Mouse (Mus musculus) natural killer cell, adult 2 months (primary cell): ENCODE results near the gene Usp37.

Experiments used
- DNase-seq, 2 experiments: peaks; one replicate each; pipeline ENCODE4 v3.0.0; 2022; ENCODE audit warnings: low spot score in 2 of 2

Usp37 gene

DNA sequence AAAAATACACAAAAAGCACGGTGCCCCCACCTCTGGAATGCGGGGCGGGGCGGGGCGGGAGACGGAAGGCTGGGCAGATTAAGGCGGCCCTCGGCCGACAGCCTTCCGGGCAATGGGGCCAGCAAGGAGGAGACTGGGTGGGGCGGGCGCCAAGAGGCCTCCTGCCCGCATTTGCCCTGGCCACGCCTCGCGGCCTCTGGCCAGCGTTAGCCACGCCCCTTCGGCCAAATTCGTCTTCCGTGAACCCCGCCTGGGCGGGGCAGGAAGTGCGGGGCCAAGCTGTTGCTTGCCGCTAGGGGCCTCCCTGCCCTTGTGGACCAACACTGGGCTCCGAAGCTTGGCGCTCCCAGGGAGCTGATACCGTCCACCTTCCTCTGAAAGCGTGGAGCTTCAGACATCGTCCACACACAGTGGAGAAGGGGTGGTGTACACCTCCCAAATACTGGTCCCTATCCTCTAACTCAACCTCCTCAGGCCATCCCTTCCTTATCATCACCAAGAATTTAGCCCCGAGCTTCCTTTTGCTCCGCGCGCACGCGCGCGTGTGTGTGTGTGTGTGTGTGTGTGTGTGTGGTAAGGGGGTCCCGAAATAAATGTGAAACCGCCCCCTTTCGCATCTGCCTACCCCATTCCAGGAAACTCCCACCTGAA is 146.7 kb downstream of the Usp37 start:
- peak; percentile 93 to 97 for DNase-seq

DNA sequence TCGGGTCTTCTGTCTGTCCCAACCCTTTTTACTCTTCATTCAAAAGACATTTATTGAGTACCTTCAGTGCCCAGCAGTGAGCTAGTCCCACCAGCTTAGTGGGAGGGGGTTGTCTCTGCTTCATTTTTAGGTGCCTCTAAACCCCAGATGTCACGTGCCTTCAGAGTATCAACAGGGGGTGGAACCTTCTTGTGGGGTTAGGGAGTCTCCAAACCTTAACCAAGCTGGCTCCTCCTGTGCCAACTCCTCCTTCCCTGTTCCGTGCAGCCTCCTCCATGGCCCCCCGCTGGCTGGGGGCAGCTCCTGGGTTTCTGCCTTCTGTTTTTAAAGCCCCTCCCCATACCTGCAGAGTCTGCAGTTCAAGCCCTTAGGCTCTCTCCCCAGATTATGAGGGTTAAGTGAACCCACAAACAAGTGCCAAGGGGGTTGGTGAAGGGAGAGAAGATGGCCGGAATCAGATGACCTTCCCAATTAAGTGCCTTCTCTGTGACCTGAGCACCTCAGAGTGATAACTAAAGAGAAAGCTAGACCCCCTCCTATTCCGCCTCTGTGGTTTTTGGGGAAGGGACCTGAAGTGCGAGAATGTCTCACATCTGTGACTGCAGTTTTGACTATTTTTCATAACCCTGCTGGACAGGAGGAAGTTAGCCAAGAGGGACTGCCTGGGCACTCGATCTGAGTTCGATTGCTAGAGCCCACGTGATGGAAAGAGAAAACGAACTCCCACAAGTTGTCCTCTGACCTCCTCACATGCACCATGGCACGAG is 147.4 kb downstream of the Usp37 start:
- peak in 1 of 2 experiments; percentile 21 for DNase-seq

DNA sequence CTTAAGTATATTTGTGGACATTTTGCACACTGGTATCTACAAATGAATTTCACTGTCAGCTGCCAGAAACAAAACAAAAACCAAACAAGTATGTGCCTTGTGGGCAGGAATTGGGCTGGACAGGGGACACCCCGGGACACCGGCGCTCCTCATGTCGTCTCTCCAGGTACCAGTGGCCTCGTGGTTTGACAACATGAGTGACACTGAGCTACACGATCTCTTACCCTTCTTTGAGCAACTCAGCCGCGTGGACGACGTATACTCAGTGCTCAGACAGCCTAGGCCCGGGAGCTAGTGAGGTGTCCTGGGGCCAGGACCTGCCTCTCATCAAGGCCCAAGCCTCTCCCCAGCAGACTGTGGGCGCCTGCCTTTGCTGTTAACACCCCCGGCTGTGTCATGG is 148.8 kb downstream of the Usp37 start:
- DNase-seq = no peak

DNA sequence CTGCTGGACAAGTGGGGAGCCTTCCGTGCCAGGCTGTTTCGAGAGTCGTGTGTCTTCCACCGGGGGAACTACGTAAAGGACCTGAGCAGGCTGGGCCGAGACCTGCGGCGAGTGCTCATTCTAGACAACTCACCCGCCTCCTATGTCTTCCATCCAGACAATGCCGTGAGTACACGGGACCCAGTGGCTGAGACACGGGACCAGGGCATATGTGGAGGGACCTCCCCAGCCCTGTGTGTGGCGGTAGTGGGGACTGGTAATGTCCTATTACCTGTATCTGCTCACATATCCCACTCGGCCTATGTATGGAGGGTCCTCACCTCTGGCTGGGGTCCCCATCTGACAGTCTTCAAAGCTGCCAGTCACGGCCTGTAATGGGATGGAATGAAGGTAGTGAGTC is 149.2 kb downstream of the Usp37 start:
- DNase-seq = no peak

DNA sequence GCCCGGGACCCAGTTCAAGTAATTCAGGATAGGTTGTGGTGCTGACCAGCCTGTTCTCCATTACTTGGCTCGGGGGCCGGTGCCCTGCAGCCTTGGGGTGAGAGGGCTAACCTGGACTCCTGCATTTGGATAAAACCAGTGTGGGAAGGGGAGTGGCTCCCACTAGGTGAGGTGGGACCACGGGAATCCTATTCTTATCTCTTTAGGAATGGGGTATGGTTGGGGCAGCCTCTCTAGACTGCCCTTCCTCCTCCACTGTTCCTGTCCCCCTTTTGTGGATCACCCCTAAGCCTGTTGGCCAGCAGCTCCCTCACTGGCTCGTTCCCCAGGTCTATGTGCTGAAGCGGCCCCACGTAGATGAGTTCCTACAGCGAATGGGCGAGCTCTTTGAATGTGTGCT is 149.8 kb downstream of the Usp37 start:
- no peak for DNase-seq

DNA sequence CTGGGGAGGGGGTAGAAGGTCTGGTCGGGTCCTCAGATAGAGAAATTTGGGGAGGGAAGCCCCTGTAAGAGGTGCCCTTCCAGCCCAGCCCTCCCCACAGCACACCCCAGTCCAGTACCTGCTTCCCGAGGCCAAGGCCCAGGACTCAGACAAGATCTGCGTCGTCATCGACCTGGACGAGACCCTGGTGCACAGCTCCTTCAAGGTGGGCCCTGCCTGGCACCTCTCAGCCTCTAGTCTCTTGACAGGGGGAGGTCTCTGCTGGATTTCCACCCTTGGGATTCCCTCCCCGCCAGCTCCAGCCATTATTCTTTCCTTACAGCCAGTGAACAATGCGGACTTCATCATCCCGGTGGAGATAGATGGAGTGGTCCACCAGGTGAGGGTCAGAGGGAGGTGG is 150.4 kb downstream of the Usp37 start:
- DNase-seq = no peak

DNA sequence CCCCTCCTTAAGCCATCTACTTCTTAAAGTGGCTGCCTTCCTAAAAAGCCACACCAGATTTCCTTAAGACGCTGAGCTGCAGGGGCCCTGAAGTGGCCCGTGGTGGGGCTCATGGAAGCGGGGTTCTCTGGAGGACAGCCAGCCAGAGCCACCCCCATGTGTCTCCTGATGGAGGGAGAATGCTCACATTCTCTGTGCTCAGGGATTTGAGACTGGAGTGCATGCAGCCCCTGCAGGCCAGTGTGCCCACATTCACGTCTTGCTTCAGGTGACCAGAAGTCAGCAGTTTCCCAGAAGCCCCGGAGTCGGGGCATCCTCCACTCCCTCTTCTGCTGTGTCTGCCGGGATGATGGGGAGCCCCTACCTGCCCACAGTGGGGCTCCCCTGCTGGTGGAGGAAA is 151.1 kb downstream of the Usp37 start:
- DNase-seq = no peak

DNA sequence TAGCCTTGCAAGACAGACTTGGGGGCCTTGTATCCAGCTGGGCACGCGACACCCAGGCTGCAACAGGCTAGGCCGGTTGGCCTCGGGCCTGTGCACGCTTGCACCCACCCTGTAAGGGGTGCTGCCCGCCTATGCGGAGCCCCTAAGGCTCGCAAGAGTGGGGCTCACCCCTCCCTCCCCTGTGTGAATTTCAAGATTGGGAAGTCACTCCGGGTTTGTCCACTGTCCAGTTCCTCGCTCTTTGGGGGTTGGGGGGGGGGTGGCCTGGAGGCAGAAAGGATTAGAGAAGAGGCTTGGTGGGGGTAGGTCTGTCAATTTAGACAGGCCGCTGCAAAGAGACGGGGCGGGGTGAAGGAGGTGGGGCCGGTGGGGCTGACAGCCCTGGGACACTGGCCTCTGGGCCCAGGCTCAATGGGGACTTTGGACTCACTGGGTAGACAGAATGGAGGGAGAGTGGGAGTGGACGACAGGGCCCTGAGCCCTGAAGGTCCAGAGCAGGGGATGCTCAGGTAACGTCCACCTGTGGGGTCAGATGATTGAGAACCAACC is 151.6 kb downstream of the Usp37 start:
- DNase-seq = no peak

DNA sequence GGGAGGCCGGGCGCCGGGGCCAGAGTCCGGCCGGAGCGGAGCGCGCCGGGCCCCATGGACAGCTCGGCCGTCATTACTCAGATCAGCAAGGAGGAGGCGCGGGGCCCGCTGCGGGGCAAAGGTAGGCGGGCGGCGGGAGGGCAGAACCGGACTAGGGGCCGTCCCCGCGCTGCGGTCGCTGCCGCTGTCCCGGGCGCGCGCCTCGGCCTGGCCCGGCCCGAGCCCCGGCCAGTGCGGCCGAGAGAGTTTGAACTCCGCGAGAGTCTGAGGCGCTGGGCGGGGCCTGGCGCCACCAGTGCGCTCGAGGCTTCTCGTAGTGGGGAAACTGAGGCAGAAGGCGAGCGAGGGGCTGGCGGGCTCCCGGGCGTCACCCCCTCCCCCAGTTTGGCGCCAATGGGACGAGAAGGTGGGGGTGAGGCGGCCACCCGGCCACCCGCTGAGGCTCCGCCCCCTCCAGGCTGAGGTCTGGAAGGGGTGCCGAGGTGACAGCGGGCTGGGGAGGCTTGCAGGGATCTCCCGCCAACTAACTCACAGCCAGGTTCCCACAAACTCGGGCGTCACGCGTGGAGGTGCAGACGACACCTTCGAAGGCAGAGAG is 152.1 kb downstream of the Usp37 start:
- peak; percentile 61 to 67 for DNase-seq

DNA sequence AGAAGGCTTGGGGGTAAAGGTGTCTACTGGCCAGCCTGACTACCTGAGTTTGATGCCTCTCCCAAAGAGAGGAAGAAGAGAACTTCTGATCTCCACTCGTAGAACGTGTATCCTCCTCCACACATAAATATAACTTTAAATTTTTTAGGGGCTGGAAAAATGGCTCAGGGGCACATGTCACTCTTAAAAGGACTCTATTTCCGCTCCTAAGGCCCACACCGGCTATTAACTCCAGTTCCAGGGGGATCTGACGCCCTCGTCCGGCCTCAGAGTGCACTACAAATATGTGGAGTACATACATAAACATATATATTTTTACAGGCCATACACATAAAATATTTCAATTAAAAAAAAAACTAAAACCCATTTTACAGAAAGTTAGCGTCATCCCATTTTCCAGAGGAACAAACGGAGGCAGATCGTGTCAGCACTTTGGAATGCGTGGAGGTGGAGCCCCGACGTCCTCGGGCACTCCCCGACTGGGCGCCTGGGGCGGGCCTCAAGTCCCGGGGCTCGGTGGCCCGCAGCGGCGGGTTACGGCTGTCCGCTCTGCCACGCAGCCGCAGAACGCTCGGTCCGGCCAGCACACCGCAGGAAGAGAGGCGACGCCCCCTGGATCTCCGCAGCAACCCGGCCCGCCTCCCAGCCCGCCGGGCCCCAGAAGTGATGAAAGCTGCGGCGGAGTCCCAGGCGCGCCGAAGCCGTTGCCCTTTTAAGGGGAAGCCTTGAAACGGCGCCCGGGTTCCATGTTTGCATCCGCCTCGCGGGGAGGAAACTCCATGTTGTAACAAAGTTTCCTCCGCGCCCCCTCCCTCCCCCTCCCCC is 152.9 kb downstream of the Usp37 start, which contains the start of gene Ctdsp1:
Gene Ctdsp1 (plus strand): TSS at position 586 of the 825 bp plus-strand sequence.
- peak; percentile 91 for DNase-seq

DNA sequence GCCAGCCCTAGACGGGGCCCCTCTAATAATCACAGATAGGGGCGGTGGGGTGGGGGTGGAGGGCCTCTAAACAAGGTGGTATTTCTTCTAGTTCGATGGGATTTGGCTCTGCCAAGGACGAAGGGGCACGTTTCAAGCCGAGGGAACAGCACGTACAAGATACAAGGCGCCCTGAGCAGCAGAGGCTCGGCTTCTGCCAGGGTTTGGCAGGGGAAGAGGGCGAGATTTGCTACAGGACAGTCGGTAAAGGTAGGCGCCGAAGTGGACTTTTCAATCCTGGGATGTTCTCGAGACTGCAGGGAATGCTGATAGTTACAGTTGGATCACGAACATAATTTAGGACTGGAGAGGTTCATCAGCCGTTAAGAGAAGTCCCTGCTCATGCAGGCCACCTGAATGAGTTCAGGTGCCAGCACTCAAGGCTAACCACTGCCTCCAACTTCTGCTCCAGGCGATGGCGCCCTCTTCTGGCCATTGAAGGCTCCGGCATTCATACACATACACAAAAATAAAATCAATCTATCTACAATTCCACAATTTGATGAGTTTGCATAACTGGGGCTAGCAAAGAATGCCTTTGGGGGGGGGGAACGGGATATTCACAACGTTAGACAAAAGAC is 153.7 kb downstream of the Usp37 start:
- peak; percentile 67 to 84 for DNase-seq

DNA sequence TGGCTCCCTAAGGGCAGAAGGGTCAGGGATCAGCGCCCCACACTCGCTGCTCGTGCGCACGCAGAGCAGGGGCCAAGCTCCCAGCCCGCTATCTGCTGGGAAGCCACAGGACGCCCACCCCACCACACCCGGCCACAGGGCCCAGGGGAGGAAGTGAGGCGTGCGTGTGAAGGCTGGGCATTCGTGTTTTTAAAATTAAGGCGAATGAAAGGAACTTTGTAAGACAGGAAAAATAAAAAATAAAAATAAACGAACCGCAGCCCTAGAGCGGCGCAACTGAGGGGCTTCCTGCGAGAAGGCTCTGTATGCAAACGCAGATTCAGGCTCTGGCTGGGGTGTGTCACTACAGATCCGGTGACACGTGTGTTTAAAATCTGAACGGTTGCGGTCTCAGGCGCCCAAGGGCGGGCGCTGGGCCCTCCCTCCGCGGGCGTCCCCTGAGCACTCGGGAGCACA is 154.2 kb downstream of the Usp37 start:
- peak; percentile 63 to 79 for DNase-seq

DNA sequence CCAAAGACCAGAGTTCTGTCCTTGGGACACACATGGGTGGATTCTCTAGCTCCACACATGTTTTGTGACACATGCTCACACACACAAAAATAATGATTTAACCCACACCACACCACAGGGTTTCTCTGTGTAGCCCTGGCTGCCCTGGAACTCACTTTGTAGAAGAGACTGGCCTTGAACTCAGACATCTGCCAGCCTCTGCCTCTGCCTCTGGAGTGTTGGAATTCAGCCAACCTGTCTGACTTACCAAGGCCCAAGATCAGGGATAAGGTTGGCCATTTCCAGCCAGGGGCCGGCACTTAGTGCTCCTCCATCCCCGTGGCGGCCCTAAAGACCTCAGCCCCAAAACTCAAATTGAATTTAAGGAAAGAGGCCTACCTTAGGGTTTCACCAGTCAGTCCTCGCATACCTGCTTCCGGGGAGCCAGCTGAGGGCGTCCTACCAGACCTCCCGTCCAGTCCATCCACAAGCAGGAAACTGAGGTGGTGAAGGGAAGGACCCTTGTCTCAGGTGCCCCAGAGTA is 155.6 kb downstream of the Usp37 start:
- DNase-seq = no peak

DNA sequence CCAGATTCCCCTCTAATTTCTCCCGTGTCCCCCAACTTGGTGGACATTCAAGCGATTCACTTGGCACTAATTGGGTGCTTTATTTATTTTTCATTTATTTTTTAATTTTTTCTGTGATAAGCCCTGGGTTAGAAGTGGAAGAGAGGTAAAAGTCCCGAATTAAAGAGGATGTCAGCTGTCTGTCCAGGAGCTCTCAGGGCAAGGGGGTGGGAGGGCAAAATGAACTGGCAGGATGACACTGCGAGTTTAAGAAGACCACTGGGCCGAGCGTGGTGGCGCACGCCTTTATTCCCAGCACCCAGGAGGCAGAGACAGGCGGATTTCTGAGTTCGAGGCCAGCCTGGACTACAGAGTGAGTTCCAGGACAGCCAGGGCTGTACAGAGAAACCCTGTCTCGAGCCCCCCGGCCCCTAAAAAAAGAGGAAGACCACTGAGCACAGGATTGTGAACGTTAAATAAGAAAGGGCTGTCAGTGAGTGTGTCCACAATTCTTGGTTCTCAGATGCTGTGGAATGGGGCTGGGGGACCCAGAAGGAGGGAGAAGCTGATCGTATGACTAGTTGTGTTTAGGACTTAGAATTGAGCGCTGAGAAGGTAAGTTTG is 156.6 kb downstream of the Usp37 start:
- no peak for DNase-seq

DNA sequence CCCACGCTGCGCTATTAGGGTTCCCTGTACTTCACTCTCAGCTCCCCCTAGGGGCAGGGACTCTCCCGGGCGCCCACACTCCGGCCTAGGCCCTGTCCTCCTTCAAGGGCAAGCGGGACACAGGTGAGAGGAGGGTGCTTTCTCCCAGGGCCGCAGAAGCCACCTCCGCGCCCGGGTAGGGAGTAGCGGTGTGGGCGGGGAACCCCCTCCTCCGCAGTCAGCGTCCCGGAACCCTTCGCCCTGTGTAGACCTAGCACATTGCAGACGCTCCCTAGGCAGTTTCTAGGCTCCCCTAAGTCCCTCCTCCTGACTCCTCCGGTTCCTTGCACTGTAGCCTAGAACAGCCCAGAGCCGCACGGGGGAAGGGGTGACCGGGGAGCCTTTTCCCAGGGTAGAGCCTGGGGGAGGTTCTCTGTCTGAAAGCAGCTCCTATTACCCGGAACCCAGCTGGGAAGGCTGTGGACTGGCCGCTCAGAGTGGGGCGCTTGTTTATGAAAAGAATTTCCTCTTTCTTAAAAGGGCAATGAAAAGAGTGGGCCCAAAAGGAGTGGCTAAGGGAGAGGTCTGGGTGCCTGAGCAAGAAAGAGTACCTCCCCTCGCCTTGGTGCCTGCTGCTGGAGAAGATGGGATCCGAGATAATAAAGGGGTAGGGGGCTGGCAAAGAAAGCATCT is 157.2 kb downstream of the Usp37 start:
- DNase-seq = peak; percentile 96

DNA sequence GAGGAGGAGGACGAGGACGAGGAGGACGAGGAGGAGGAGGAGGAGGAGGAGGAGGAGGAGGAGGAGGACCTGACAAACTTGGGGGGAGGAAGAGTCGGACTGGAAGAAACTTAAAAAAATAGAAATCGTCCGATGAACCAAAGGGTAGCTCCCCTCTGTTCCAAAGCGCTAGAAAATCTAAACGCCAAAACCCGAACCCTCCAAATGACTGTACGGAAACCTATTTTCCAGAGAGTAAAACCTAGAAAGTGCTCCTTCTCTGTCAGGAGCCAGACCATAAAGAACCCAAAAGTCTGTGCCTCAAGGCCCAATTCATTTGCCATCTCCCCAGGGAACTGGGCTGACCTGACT is 157.7 kb downstream of the Usp37 start:
- no peak for DNase-seq

DNA sequence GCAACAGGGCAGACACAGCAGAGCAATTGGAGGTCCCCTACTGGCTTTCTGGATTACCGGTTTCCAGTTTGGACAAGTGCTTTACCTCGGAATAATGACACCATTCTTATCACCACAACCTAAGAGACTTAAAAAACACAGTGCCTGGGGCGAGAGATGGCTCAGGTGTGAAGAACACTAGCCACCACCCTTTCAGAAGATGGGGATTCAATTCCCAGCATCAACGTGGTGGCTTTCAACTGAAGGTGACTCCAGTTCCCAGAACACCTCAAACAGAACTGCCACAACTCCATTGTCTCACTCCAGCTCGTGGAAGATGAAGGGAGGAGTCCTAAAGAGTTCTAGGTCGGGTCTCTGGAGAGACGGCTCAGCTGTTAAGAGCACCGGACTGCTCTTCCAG is 158.6 kb downstream of the Usp37 start:
- DNase-seq = no peak
